Mouse (Mus musculus): ENCODE data around the gene Pde8a. TPM values are rescaled to one million over a fixed set of nuclear protein-coding genes. Genes with fewer than 3 reads are reported as not detected.
A peak's percentile ranks its signal among the peaks of the same experiment; 100 is the strongest.
"Not testable (repeated sequence)": the region's sequence is repeated elsewhere in the genome, so short reads cannot be mapped to it uniquely, and the experiment has no call there.

The Pde8a gene
- polyA plus RNA-seq, 1 experiment from 2014 or later, result 6.4 TPM

- no peaks in the 10 kb centered on the region for H3K36me3 ChIP-seq
- no peak overlapping the region for H3K27ac ChIP-seq (replicated peaks)
Measured at GRCm38 (mm10) chr7:81184651-81185050, 28.7 kb upstream of the Pde8a start.

DNA sequence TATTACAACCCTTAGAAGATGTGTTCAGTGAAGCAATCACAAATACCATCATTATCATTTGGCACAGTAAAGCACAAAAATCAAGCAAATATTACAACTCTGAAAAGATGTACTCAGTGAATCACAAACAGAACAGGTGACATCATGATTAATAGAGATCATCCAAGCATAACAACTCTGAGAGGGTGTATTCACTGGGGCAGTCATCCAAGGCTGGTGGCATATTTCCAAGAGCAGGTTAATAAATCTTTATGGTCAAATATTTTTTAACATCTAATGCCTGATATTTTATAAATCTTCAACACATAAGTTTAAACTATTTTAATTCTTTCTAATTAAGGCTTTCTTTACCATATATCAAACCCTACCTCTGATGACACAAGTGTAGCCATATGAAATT lies 27.4 kb upstream of the Pde8a start:
- not testable (repeated sequence) for H3K36me3 ChIP-seq; H3K9me3 ChIP-seq (replicated peaks); H3K27ac ChIP-seq (replicated peaks); ATAC-seq (ENCODE audit: insufficient number of reproducible peaks, low FRiP score, low TSS enrichment, low read depth); H3K4me3 ChIP-seq (replicated peaks); H3K4me1 ChIP-seq; H3K4me2 ChIP-seq (replicated peaks); H3K27me3 ChIP-seq; H3K9ac ChIP-seq

More at GRCm38 (mm10) chr7:81184651-81185050, 28.7 kb upstream of the Pde8a start:
- no peak for ATAC-seq (ENCODE audit: insufficient number of reproducible peaks, low FRiP score, low TSS enrichment, low read depth)
- WGBS, result 90% methylated on average over 1 of the region's 1 CpGs
- H3K9ac ChIP-seq, result no peak overlapping the region
- H3K4me3 ChIP-seq (replicated peaks), result no peak overlapping the region
- H3K4me1 ChIP-seq, result no peaks in the 10 kb centered on the region
- H3K27me3 ChIP-seq, result no peaks in the 10 kb centered on the region
- no peak overlapping the region for H3K4me2 ChIP-seq (replicated peaks)
- H3K9me3 ChIP-seq (replicated peaks), result no peaks in the 10 kb centered on the region

- H3K4me2 ChIP-seq (replicated peaks), result no peak overlapping the region
- no peaks in the 10 kb centered on the region for H3K36me3 ChIP-seq
- no peaks in the 10 kb centered on the region for H3K9me3 ChIP-seq (replicated peaks)
- no peak overlapping the region for H3K27ac ChIP-seq (replicated peaks)
- no peak overlapping the region for H3K9ac ChIP-seq
- no peak for ATAC-seq (ENCODE audit: insufficient number of reproducible peaks, low FRiP score, low TSS enrichment, low read depth)
- H3K4me3 ChIP-seq (replicated peaks), result no peak overlapping the region
- H3K27me3 ChIP-seq, result no peaks in the 10 kb centered on the region
- no peaks in the 10 kb centered on the region for H3K4me1 ChIP-seq
- 76% methylated on average over 9 of the region's 9 CpGs for WGBS
Measured at GRCm38 (mm10) chr7:81189180-81189579, 24.2 kb upstream of the Pde8a start.

DNA sequence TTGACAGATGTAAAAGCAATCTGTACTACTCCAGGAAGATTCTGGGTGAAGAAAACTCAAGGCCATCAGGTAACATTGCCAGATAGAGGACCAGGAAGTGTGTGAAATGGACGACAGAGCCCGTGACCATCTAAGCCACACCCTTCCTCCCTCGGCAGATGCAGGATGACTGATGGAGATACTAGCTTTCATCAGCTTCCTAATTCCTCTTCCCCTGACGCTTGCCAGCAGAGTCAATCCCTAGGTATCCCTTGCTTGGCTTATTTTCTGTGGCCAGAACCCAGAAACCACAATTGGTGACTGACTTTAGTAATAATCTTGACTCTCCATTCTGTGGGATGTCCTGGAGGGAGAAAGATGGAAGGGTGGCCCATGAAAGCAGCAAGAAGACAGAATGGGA lies 17.9 kb upstream of the Pde8a start:
- no peak overlapping the region for H3K4me3 ChIP-seq (replicated peaks)
- H3K27ac ChIP-seq (replicated peaks), result no peak overlapping the region
- no peak for ATAC-seq (ENCODE audit: insufficient number of reproducible peaks, low FRiP score, low TSS enrichment, low read depth)
- no peaks in the 10 kb centered on the region for H3K36me3 ChIP-seq
- no peak overlapping the region for H3K4me2 ChIP-seq (replicated peaks)
- H3K9ac ChIP-seq, result no peak overlapping the region
- no peaks in the 10 kb centered on the region for H3K27me3 ChIP-seq
- H3K4me1 ChIP-seq, result peaks cover 20% of the 10 kb centered on the region
- no peaks in the 10 kb centered on the region for H3K9me3 ChIP-seq (replicated peaks)
- 53% methylated on average over 4 of the region's 4 CpGs for WGBS

DNA sequence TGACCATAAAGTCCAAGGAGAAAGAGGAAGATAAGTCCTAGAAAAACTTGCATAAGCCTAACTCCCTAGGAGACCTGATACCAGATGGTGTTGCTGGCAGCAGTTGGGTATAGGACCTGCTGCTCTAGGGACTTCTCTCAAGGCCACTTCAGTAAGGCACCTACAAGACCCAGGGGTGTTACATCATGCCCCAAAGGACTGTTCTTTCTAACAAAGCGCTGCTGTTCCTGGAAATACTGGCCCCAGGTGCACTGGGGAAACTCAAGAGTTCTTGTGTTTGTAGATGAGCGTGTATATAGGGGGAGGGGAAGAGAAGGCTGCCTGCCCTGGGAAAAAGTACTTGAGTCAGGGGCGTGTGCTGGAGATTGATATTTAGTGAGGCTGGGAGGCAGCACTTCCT lies 16.6 kb upstream of the Pde8a start:
- no peaks in the 10 kb centered on the region for H3K36me3 ChIP-seq
- H3K4me3 ChIP-seq (replicated peaks), result no peak overlapping the region
- no peaks in the 10 kb centered on the region for H3K9me3 ChIP-seq (replicated peaks)
- no peak overlapping the region for H3K27ac ChIP-seq (replicated peaks)
- WGBS, result 57% methylated on average over 3 of the region's 3 CpGs
- peak; percentile 77 for ATAC-seq (ENCODE audit: insufficient number of reproducible peaks, low FRiP score, low TSS enrichment, low read depth)
- peaks cover 20% of the 10 kb centered on the region for H3K4me1 ChIP-seq
- H3K4me2 ChIP-seq (replicated peaks), result no peak overlapping the region
- no peak overlapping the region for H3K9ac ChIP-seq
- H3K27me3 ChIP-seq, result no peaks in the 10 kb centered on the region

DNA sequence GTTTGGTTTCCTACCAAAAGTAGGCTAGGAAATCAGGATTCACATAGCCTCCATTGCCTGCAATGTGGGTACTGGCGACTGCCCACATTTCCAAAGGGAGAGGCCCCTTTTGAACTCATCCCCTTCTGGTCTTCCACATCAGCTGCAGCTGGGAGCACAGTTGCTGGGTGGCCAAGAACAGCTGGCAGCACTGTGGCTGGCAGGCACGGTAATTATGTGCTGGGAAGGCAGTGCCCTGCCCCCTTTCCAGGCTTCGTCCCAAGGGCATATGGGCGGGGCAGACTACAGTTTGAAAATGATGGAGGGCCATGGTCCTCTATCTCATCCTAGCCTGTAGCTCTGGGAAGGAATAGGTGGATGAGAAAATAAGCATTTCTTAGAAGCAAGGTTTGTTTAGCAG lies 14.9 kb upstream of the Pde8a start:
- Histone ChIP-seq H3K36me3 (no peaks in the 10 kb centered on the region), H3K4me3 (replicated peaks) (no peak overlapping the region), H3K4me1 (peaks cover 23% of the 10 kb centered on the region), H3K9ac (no peak overlapping the region), H3K9me3 (replicated peaks) (no peaks in the 10 kb centered on the region), H3K4me2 (replicated peaks) (no peak overlapping the region), H3K27ac (replicated peaks) (no peak overlapping the region), H3K27me3 (no peaks in the 10 kb centered on the region)
- ATAC-seq (ENCODE audit: insufficient number of reproducible peaks, low FRiP score, low TSS enrichment, low read depth), result peak; percentile 75; the same call in 1 of the 2 replicates
- 16% methylated on average over 4 of the region's 4 CpGs for WGBS

DNA sequence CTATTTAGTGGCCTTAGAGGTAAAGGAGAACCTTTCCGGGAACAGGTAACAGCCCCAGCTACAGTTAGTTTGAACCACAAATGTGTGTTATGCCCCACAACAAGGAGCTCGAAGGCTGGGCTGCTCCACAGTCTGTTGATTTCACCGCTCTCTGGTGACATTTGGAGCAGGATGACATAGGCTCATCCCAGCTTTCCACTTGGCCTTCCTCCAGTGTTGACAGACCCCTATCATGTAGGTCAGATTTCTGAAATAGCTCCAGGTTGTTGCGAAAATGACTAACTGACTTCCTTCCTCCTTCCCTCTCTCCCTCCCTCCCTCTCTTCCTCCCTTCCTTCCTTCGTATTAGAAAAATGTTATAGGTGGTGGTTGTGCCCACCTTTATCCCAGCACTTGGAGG lies 14.3 kb upstream of the Pde8a start:
- no peaks in the 10 kb centered on the region for H3K9me3 ChIP-seq (replicated peaks)
- no peak for ATAC-seq (ENCODE audit: insufficient number of reproducible peaks, low FRiP score, low TSS enrichment, low read depth)
- H3K4me1 ChIP-seq, result peaks cover 23% of the 10 kb centered on the region
- no peak overlapping the region for H3K4me2 ChIP-seq (replicated peaks)
- no peak overlapping the region for H3K4me3 ChIP-seq (replicated peaks)
- H3K27me3 ChIP-seq, result no peaks in the 10 kb centered on the region
- WGBS, result 43% methylated on average over 5 of the region's 5 CpGs
- H3K9ac ChIP-seq, result no peak overlapping the region
- no peak overlapping the region for H3K27ac ChIP-seq (replicated peaks)
- no peaks in the 10 kb centered on the region for H3K36me3 ChIP-seq

GRCm38 (mm10) chr7:81199757-81200156 lies 13.6 kb upstream of the Pde8a start:
- H3K36me3 ChIP-seq, result no peaks in the 10 kb centered on the region
- H3K9me3 ChIP-seq (replicated peaks), result no peaks in the 10 kb centered on the region
- ATAC-seq (ENCODE audit: insufficient number of reproducible peaks, low FRiP score, low TSS enrichment, low read depth), result no peak
- no peak overlapping the region for H3K27ac ChIP-seq (replicated peaks)
- H3K4me2 ChIP-seq (replicated peaks), result no peak overlapping the region
- H3K4me3 ChIP-seq (replicated peaks), result no peak overlapping the region
- peaks cover 23% of the 10 kb centered on the region for H3K4me1 ChIP-seq
- WGBS, result 44% methylated on average over 4 of the region's 4 CpGs
- H3K9ac ChIP-seq, result no peak overlapping the region
- no peaks in the 10 kb centered on the region for H3K27me3 ChIP-seq

DNA sequence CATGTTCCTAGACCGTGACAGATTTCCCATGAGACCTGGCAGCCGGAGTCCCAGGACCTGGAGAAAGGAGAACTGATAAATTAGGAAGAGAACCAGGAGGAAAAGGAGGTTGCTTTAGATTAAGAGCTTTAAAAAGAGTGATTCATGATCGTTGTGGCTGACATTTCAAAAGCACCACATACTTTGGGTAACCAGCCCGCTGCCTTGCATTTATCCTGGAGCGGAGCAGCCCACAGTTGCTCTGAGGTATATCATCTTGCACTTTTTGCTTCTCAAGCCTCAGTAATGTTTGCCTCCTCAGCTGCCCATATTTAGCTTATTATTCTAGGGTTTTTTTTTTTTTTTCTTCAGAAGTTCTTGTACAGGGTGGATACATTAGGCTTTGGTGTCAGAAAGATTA lies 11.0 kb upstream of the Pde8a start:
- Histone ChIP-seq H3K4me3 (replicated peaks) (no peak overlapping the region), H3K4me1 (peaks cover 20% of the 10 kb centered on the region), H3K27me3 (peaks cover 2% of the 10 kb centered on the region; the same call in 1 of the 2 replicates), H3K36me3 (no peaks in the 10 kb centered on the region), H3K9me3 (replicated peaks) (no peaks in the 10 kb centered on the region), H3K27ac (replicated peaks) (no peak overlapping the region), H3K9ac (no peak overlapping the region), H3K4me2 (replicated peaks) (no peak overlapping the region)
- 21% methylated on average over 5 of the region's 5 CpGs for WGBS
- ATAC-seq (ENCODE audit: insufficient number of reproducible peaks, low FRiP score, low TSS enrichment, low read depth), result no peak

DNA sequence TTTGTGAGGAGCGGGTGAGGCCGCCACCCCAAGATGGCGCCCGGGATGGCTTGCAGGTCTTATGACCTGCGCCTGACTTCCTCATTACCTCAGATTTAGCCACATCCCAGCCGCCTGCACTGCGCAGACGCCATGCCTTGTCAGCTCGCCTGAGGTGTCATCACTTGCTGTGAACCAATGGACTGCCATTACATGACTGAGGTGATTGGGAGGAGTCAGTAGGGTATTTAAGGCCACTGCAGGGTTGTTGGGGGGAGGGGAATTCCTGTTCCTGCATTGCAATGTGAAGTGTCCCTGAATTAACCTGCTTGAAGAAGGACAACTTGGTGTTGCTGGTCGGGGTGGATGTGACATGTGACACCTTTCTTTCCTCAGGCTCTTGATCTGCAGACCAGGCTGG lies 9.8 kb upstream of the Pde8a start:
- not testable (repeated sequence) for H3K9me3 ChIP-seq (replicated peaks); H3K4me3 ChIP-seq (replicated peaks); H3K9ac ChIP-seq; H3K36me3 ChIP-seq; H3K27ac ChIP-seq (replicated peaks); ATAC-seq (ENCODE audit: insufficient number of reproducible peaks, low FRiP score, low TSS enrichment, low read depth); H3K27me3 ChIP-seq; H3K4me2 ChIP-seq (replicated peaks)
- 92% methylated on average over 10 of the region's 10 CpGs for WGBS
- H3K4me1 ChIP-seq, result peaks cover 10% of the 10 kb centered on the region

- H3K27ac ChIP-seq (replicated peaks), result no peak overlapping the region
- peaks cover 42% of the 10 kb centered on the region for H3K27me3 ChIP-seq
- ATAC-seq (ENCODE audit: insufficient number of reproducible peaks, low FRiP score, low TSS enrichment, low read depth), result no peak
- H3K9ac ChIP-seq, result no peak overlapping the region
- no peak overlapping the region for H3K4me3 ChIP-seq (replicated peaks)
- no peak overlapping the region for H3K4me2 ChIP-seq (replicated peaks)
- peaks cover 22% of the 10 kb centered on the region for H3K4me1 ChIP-seq
- H3K9me3 ChIP-seq (replicated peaks), result no peaks in the 10 kb centered on the region
- no peaks in the 10 kb centered on the region for H3K36me3 ChIP-seq
- WGBS, result 31% methylated on average over 6 of the region's 6 CpGs
Measured at GRCm38 (mm10) chr7:81208944-81209343, 4.5 kb upstream of the Pde8a start.

- Histone ChIP-seq H3K36me3 (no peaks in the 10 kb centered on the region), H3K27ac (replicated peaks) (no peak overlapping the region), H3K27me3 (peaks cover 52% of the 10 kb centered on the region), H3K4me2 (replicated peaks) (no peak overlapping the region), H3K4me1 (peaks cover 30% of the 10 kb centered on the region), H3K9ac (no peak overlapping the region), H3K9me3 (replicated peaks) (no peaks in the 10 kb centered on the region), H3K4me3 (replicated peaks) (no peak overlapping the region)
- WGBS, result 40% methylated on average over 12 of the region's 12 CpGs
- ATAC-seq (ENCODE audit: insufficient number of reproducible peaks, low FRiP score, low TSS enrichment, low read depth), result no peak
Measured at GRCm38 (mm10) chr7:81209979-81210685, 3.3 kb upstream of the Pde8a start.

All from embryonic facial prominence, embryonic 15.5 days (tissue).